Mouse (Mus musculus): Measurements from ENCODE around the gene Gm49321. TPM values are rescaled to one million over a fixed set of nuclear protein-coding genes. Genes with fewer than 3 reads are reported as not detected.

The Gm49321 gene
- total RNA-seq (2012; rRNA removed) (not detected in 2 replicates), polyA plus RNA-seq (2012; ENCODE audit: insufficient read depth in 1 of 2, insufficient read length in 2 of 2, low read depth in 1 of 2, low replicate concordance in 2 of 2, missing spikeins in 1 of 2) (1 to 10 TPM in 1 of 2 experiments, not detected in 1; 5.3 TPM)

GRCm38 (mm10) chr12:73937353-73937752 lies at the start of gene Gm49321:
Gene Gm49321 (plus strand): TSS chr12:73937653.
- Histone ChIP-seq H3K27ac (ENCODE audit: control insufficient read depth, low read depth, low read length) (no peak within 1 kb of the TSS), H3K4me3 (ENCODE audit: control insufficient read depth in 1 of 2, insufficient read depth in 1 of 2, low read depth in 2 of 2, low read length in 2 of 2) (no peak within 1 kb of the TSS), H3K27me3 (ENCODE audit: control insufficient read depth in 1 of 2, insufficient read depth in 2 of 2, low read length in 2 of 2) (no peaks in the 10 kb centered on the region), H3K4me1 (ENCODE audit: control insufficient read depth in 1 of 2, insufficient read depth in 2 of 2, low read length in 2 of 2) (no peaks in the 10 kb centered on the region), H3K9me3 (replicated peaks; ENCODE audit: insufficient read depth, low read length) (no peaks in the 10 kb centered on the region), H3K79me2 (ENCODE audit: control insufficient read depth, insufficient read depth, low read length, poor library complexity) (no peaks in the 10 kb centered on the region), H3K9ac (ENCODE audit: control insufficient read depth, low read depth, low read length, poor library complexity, severe bottlenecking) (no peak within 1 kb of the TSS), H3K36me3 (ENCODE audit: control insufficient read depth in 1 of 2, insufficient read depth in 2 of 2, low read length in 2 of 2) (peaks cover 0 to 50% of the 10 kb centered on the region in 2 experiments; a peak in 2 of 4 replicates)
- no peak for DNase-seq (ENCODE audit: low read depth, low spot score)
- TF ChIP-seq ZMIZ1 (IDR thresholded peaks at IDR 0.05; ENCODE audit: low read depth, low read length), result no peak
- no peak for TF ChIP-seq MAZ (IDR thresholded peaks at IDR 0.05; ENCODE audit: low read depth, low read length)
- TF ChIP-seq POLR2AphosphoS2 (IDR thresholded peaks at IDR 0.05; ENCODE audit: low read length), result no peak
- no peak for TF ChIP-seq UBTF (IDR thresholded peaks at IDR 0.05; ENCODE audit: borderline replicate concordance, insufficient read depth, low read depth, low read length)
- TF ChIP-seq NELFE (IDR thresholded peaks at IDR 0.05; ENCODE audit: low read depth, low read length), result no peak
- no peak for TF ChIP-seq RAD21 (IDR thresholded peaks at IDR 0.05; ENCODE audit: low read depth, low read length)
- no peak for TF ChIP-seq CHD2 (IDR thresholded peaks at IDR 0.05; ENCODE audit: low read length)
- no peak for TF ChIP-seq ELF1 (IDR thresholded peaks at IDR 0.05; ENCODE audit: low read depth, low read length)

DNA sequence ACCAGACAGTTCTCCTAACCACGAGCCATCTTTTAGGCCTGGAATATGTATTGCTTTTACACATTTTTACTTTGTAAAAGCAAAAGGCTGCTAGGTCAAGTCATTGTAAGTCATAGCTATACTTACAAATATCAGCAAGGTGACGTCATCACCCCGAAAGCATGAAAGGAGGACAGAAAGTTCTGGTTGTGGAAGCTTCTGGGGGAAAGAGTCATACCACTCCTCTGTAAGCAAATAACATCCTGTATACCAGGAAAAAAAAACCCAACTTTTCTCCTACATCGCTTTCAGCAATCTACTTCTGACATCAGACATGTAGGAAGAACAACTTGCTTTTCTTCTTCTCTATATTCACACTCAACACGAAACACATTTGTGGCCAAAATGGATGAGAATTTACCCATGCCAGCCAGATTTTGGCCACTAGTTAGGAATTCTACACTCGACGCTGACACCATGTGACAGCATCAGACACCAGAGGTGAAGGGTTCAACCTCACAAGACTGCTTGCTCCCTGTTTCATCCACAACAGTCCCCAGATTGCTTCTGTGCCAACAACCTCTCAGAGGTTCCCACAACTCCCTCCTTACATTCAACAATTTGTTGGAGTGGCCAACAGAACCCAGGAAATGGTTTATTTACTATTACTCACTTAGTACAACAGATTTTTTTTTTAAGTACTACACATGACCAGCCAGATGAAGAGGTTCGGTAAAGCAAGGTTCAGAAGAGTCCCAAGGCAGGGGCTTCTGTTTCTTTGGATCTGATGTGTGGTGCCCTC lies 49.3 kb upstream of the Gm49321 start:
- TF ChIP-seq MYC (IDR thresholded peaks at IDR 0.05; ENCODE audit: low read depth, low read length), result no peak
- no peak for TF ChIP-seq POLR2AphosphoS5 (IDR thresholded peaks at IDR 0.05; ENCODE audit: borderline replicate concordance, low read depth, low read length)
- TF ChIP-seq ETS1 (IDR thresholded peaks at IDR 0.05; ENCODE audit: low read depth, low read length), result no peak
- TF ChIP-seq USF1 (IDR thresholded peaks at IDR 0.05; ENCODE audit: low read depth, low read length), result no peak
- TF ChIP-seq ZMIZ1 (IDR thresholded peaks at IDR 0.05; ENCODE audit: low read depth, low read length), result no peak
- TF ChIP-seq ELF1 (IDR thresholded peaks at IDR 0.05; ENCODE audit: low read depth, low read length), result no peak
- no peak for TF ChIP-seq MEF2A (IDR thresholded peaks at IDR 0.05; ENCODE audit: extremely low read depth, insufficient replicate concordance, low read depth, low read length, poor library complexity, severe bottlenecking)
- no peak for DNase-seq (ENCODE audit: low read depth, low spot score)
- H3K27ac ChIP-seq (ENCODE audit: control insufficient read depth, low read depth, low read length), result no peak overlapping the region

More for the DNA sequence above, 49.3 kb upstream of the Gm49321 start:
- peaks cover 0 to 6% of the 10 kb centered on the region in 2 experiments; a peak in 2 of 4 replicates for H3K4me1 ChIP-seq (ENCODE audit: control insufficient read depth in 1 of 2, insufficient read depth in 2 of 2, low read length in 2 of 2)
- peaks cover 0 to 3% of the 10 kb centered on the region in 2 experiments; a peak in 2 of 4 replicates for H3K27me3 ChIP-seq (ENCODE audit: control insufficient read depth in 1 of 2, insufficient read depth in 2 of 2, low read length in 2 of 2)
- H3K9me3 ChIP-seq (replicated peaks; ENCODE audit: insufficient read depth, low read length), result no peaks in the 10 kb centered on the region
- H3K4me3 ChIP-seq (ENCODE audit: control insufficient read depth in 1 of 2, insufficient read depth in 1 of 2, low read depth in 2 of 2, low read length in 2 of 2), result no peak overlapping the region
- no peak overlapping the region for H3K9ac ChIP-seq (ENCODE audit: control insufficient read depth, low read depth, low read length, poor library complexity, severe bottlenecking)
- H3K79me2 ChIP-seq (ENCODE audit: control insufficient read depth, insufficient read depth, low read length, poor library complexity), result no peaks in the 10 kb centered on the region
- peaks cover 0 to 3% of the 10 kb centered on the region in 2 experiments; a peak in 1 of 4 replicates for H3K36me3 ChIP-seq (ENCODE audit: control insufficient read depth in 1 of 2, insufficient read depth in 2 of 2, low read length in 2 of 2)

All from MEL (cell line).